Mouse (Mus musculus) embryonic fibroblast, embryonic 13.5 days (primary cell): ENCODE data around the gene Adgrl3.

Experiments
- CTCF ChIP-seq: IDR thresholded peaks from 2 replicates; pipeline ENCODE4 v1.5.1; 2011; ENCODE audit warnings: mild to moderate bottlenecking, control low read depth, low read length, moderate library complexity, borderline replicate concordance; ENCODE audit not compliant: insufficient read depth
- POLR2A ChIP-seq: IDR thresholded peaks from 2 replicates; pipeline ENCODE4 v1.6.1; 2011; ENCODE audit warnings: low read depth, mild to moderate bottlenecking, control low read depth, low read length, moderate library complexity

DNA sequence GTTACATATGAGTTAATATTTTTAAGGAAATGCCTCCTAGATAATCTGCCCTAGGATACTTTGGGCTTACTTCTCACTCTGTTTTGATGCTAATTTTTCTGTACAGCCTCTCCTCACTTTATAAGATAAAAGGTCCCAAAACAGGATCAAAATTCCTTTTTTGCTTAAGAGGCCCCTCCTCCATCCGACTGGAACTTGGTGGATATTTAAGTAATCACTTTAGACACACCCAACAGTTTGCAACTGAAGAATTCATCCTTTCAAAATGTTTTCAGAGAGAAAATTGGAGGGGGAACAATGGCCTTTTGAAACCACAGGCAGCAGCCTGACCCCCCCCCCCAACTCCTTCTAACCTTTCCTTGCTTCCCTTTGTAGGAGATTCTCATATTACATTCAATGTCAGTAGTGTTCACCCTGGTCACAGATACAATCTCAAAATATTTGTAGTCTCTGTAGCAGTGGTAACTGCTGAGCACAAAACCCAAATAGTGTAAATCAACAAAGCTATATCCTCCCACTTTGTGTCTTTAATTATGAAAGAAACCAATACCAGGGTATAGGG, 385.7 kb downstream of the Adgrl3 start:
- no peak for TF ChIP-seq CTCF
- TF ChIP-seq POLR2A = no peak
